Mouse (Mus musculus) midbrain, embryonic 16.5 days (tissue): Measurements from ENCODE around the gene Scyl2. TPM values are rescaled to one million over a fixed set of nuclear protein-coding genes. Genes with fewer than 3 reads are reported as not detected.
A peak's percentile ranks its signal among the peaks of the same experiment; 100 is the strongest.

Source experiments
- ATAC-seq: fragments of 200-750 bp; cut with Nextera tagmentation; 2 replicates; pipeline ENCODE4 v1.8.0; 2017; ENCODE audit warnings: moderate TSS enrichment
- H3K27ac ChIP-seq: fragments of 300-500 bp; sonication (generic); 2 replicates; pipeline ENCODE4 v1.5.1; 2014; ENCODE audit warnings: mild to moderate bottlenecking, low read length, mixed read lengths
- H3K27me3 ChIP-seq: fragments of 300-500 bp; sonication (generic); 2 replicates; pipeline ENCODE4 v1.6.1; 2014; ENCODE audit warnings: low read depth, low read length, mixed read lengths; ENCODE audit not compliant: control insufficient read depth, insufficient read depth
- H3K36me3 ChIP-seq: fragments of 300-500 bp; sonication (generic); 2 replicates; pipeline ENCODE4 v1.6.1; 2014; ENCODE audit warnings: mild to moderate bottlenecking, low read length, moderate library complexity, mixed read lengths; ENCODE audit not compliant: control insufficient read depth, insufficient read depth
- H3K4me1 ChIP-seq: fragments of 300-500 bp; sonication (generic); 2 replicates; pipeline ENCODE4 v1.6.1; 2014; ENCODE audit warnings: mild to moderate bottlenecking, low read length, mixed read lengths; ENCODE audit not compliant: control insufficient read depth, insufficient read depth
- H3K4me2 ChIP-seq: fragments of 300-500 bp; sonication (generic); 2 replicates; pipeline ENCODE4 v1.6.1; 2014; ENCODE audit warnings: mild to moderate bottlenecking, low read length, mixed read lengths
- H3K4me3 ChIP-seq: fragments of 300-500 bp; sonication (generic); 2 replicates; pipeline ENCODE4 v1.5.1; 2014; ENCODE audit warnings: low read depth, mild to moderate bottlenecking, low read length, moderate library complexity, mixed read lengths
- H3K9ac ChIP-seq: fragments of 300-500 bp; sonication (generic); 2 replicates; pipeline ENCODE4 v1.6.1; 2014; ENCODE audit warnings: low read depth, low read length, mixed read lengths
- H3K9me3 ChIP-seq: fragments of 300-500 bp; sonication (generic); replicated peaks from 2 replicates; pipeline ENCODE4 v1.6.1; 2014; ENCODE audit warnings: mild to moderate bottlenecking, low read length, mixed read lengths; ENCODE audit not compliant: control insufficient read depth, poor library complexity, severe bottlenecking
- WGBS: fragments of 180-500 bp; shearing (Covaris S2); extraction: QIAGEN DNeasy Blood & Tissue Kit; methylation state at CpG from one replicate; pipeline ENCODE4 v1.1.7; 2014; 5-methylcytosine and 5-hydroxymethylcytosine counted together
- polyA plus RNA-seq: library from polyadenylated mRNA; unstranded; fragments of >200 nt; fragmentation: Nextera tagmentation; extraction: Ambion mirVana; gene quantifications from 2 replicates; pipeline ENCODE4 v1.2.1, GENCODE M21; 2015

The Scyl2 gene
- 7.8 and 9.8 TPM in 2 replicates for polyA plus RNA-seq

GRCm38 (mm10) chr10:89686139-89686808 lies at the start of gene Scyl2:
Scyl2 (minus strand) TSS chr10:89686285.
- peak within 1 kb of the TSS; percentile 84 for H3K27ac ChIP-seq
- H3K27me3 ChIP-seq = no peaks in the 10 kb centered on the region
- H3K9ac ChIP-seq = peak within 1 kb of the TSS; percentile 96
- ATAC-seq = peak; percentile 98
- peak within 1 kb of the TSS; percentile 69 for H3K4me2 ChIP-seq
- H3K4me3 ChIP-seq = peak within 1 kb of the TSS; percentile 54
- WGBS = 6% methylated on average over 30 of the region's 31 CpGs
- no peaks in the 10 kb centered on the region; the same call in 1 of the 2 replicates for H3K36me3 ChIP-seq
- peaks cover 20% of the 10 kb centered on the region for H3K4me1 ChIP-seq
- no peaks in the 10 kb centered on the region for H3K9me3 ChIP-seq

- Histone ChIP-seq H3K36me3 (0 out of 2 replicates have a peak, but pooled peaks cover under 1% of the 10 kb centered on the region), H3K9me3 (no peaks in the 10 kb centered on the region), H3K4me2 (peak within 1 kb of the TSS; percentile 85), H3K27ac (peak within 1 kb of the TSS; percentile 83), H3K4me1 (peaks cover 17% of the 10 kb centered on the region), H3K4me3 (peak within 1 kb of the TSS; percentile 62), H3K27me3 (no peaks in the 10 kb centered on the region; the same call in 1 of the 2 replicates), H3K9ac (peak within 1 kb of the TSS; percentile 71)
- peak; percentile 100 for ATAC-seq
- under 1% methylated on average over 49 of the region's 49 CpGs for WGBS
These were observed 46.1 kb upstream of the Scyl2 start, which contains the start of gene Actr6 for GRCm38 (mm10) chr10:89732001-89732794. Actr6 (minus strand) TSS chr10:89732295.

- 0 out of 2 replicates have a peak, but pooled peaks cover 2% of the 10 kb centered on the region for H3K36me3 ChIP-seq
- WGBS = 9% methylated on average over 5 of the region's 5 CpGs
- no peaks in the 10 kb centered on the region; the same call in 1 of the 2 replicates for H3K27me3 ChIP-seq
- 0 out of 2 replicates have a peak, but pooled peaks have one; percentile 40 for ATAC-seq
- peak overlapping the region; percentile 62 for H3K4me2 ChIP-seq
- peaks cover 17% of the 10 kb centered on the region for H3K4me1 ChIP-seq
- peak overlapping the region; percentile 71 for H3K9ac ChIP-seq
- H3K9me3 ChIP-seq = no peaks in the 10 kb centered on the region
- peak overlapping the region; percentile 83; the same call in 1 of the 2 replicates for H3K27ac ChIP-seq
- H3K4me3 ChIP-seq = peak overlapping the region; percentile 62
These were observed 45.3 kb upstream of the Scyl2 start for GRCm38 (mm10) chr10:89731341-89731740.

GRCm38 (mm10) chr10:89730386-89730785 lies 44.3 kb upstream of the Scyl2 start:
- no peaks in the 10 kb centered on the region; the same call in 1 of the 2 replicates for H3K27me3 ChIP-seq
- no peak overlapping the region for H3K4me3 ChIP-seq
- H3K36me3 ChIP-seq = peaks cover 2% of the 10 kb centered on the region; the same call in 1 of the 2 replicates
- 89% methylated on average over 6 of the region's 6 CpGs for WGBS
- ATAC-seq = no peak
- H3K27ac ChIP-seq = no peak overlapping the region
- H3K4me2 ChIP-seq = no peak overlapping the region
- peaks cover 17% of the 10 kb centered on the region for H3K4me1 ChIP-seq
- H3K9me3 ChIP-seq = no peaks in the 10 kb centered on the region
- H3K9ac ChIP-seq = no peak overlapping the region

- no peaks in the 10 kb centered on the region for H3K4me1 ChIP-seq
- no peak overlapping the region for H3K9ac ChIP-seq
- no peak overlapping the region for H3K27ac ChIP-seq
- WGBS = 93% methylated on average over 14 of the region's 14 CpGs
- H3K27me3 ChIP-seq = no peaks in the 10 kb centered on the region
- H3K4me3 ChIP-seq = no peak overlapping the region
- H3K9me3 ChIP-seq = no peaks in the 10 kb centered on the region
- no peak for ATAC-seq
- H3K36me3 ChIP-seq = peaks cover 11% of the 10 kb centered on the region
- H3K4me2 ChIP-seq = no peak overlapping the region
These were observed 36.4 kb upstream of the Scyl2 start for GRCm38 (mm10) chr10:89722247-89723195.

GRCm38 (mm10) chr10:89720796-89721195 lies 34.7 kb upstream of the Scyl2 start:
- H3K4me2 ChIP-seq = no peak overlapping the region
- no peaks in the 10 kb centered on the region for H3K4me1 ChIP-seq
- 94% methylated on average over 3 of the region's 3 CpGs for WGBS
- no peak for ATAC-seq
- no peaks in the 10 kb centered on the region for H3K27me3 ChIP-seq
- peaks cover 11% of the 10 kb centered on the region for H3K36me3 ChIP-seq
- no peak overlapping the region for H3K27ac ChIP-seq
- no peaks in the 10 kb centered on the region for H3K9me3 ChIP-seq
- H3K4me3 ChIP-seq = no peak overlapping the region
- no peak overlapping the region for H3K9ac ChIP-seq

GRCm38 (mm10) chr10:89720252-89720651 lies 34.2 kb upstream of the Scyl2 start:
- no peaks in the 10 kb centered on the region for H3K4me1 ChIP-seq
- no peak for ATAC-seq
- no peak overlapping the region for H3K4me2 ChIP-seq

GRCm38 (mm10) chr10:89714910-89715309 lies 28.8 kb upstream of the Scyl2 start:
- no peak overlapping the region for H3K27ac ChIP-seq

More at GRCm38 (mm10) chr10:89720252-89720651, 34.2 kb upstream of the Scyl2 start:
- Histone ChIP-seq H3K4me3 (no peak overlapping the region), H3K9ac (no peak overlapping the region), H3K27ac (no peak overlapping the region), H3K27me3 (no peaks in the 10 kb centered on the region), H3K36me3 (peaks cover 12% of the 10 kb centered on the region), H3K9me3 (no peaks in the 10 kb centered on the region)

More at GRCm38 (mm10) chr10:89714910-89715309, 28.8 kb upstream of the Scyl2 start:
- Histone ChIP-seq H3K36me3 (peaks cover 27% of the 10 kb centered on the region), H3K4me1 (no peaks in the 10 kb centered on the region), H3K9me3 (no peaks in the 10 kb centered on the region), H3K4me3 (no peak overlapping the region), H3K4me2 (no peak overlapping the region), H3K9ac (no peak overlapping the region), H3K27me3 (no peaks in the 10 kb centered on the region)
- 91% methylated on average over 10 of the region's 10 CpGs for WGBS
- no peak for ATAC-seq
